Mouse (Mus musculus) stomach, postnatal 0 days (tissue): ENCODE measurements at regions not wholly inside any gene's neighbourhood (a gene's known extent, or its start where the extent isn't known, plus 50 kb on each side); places are given as distances from the start of the nearest gene placed in this dataset.

Source experiments
- CTCF ChIP-seq: IDR thresholded peaks from 2 replicates; pipeline ENCODE4 v1.5.1; 2016; ENCODE audit warnings: antibody characterized with exemption, low read depth, mild to moderate bottlenecking, moderate library complexity
- EP300 ChIP-seq: optimal IDR thresholded peaks from 2 replicates; pipeline ENCODE3; 2016; ENCODE audit warnings: antibody characterized with exemption

DNA sequence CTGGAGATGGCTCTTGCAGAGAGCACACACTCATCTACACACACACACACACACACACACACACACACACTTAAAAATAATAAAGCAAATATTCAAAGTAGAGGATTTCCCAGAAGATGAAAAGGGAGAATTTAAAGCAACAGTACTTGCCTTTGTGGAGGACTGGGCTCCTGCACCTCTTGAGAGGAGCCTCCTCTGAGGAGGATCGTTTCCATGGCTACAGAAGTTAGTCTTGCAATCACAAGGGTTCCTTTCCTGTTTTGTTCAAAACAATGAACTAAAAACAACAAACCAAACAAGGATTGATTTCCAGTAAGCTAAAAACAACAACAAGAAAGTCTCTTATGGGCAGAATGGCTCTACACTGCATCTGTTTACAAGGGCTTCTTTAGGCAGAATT, 223.8 kb downstream of the Irs2 start:
- no peak for TF ChIP-seq CTCF
- no peak for TF ChIP-seq EP300
